Mouse (Mus musculus): ENCODE data around the gene Kdf1.
"Not testable (repeated sequence)": the region's sequence is repeated elsewhere in the genome, so short reads cannot be mapped to it uniquely, and the experiment has no call there.

The Kdf1 gene

GRCm38 (mm10) chr4:133496738-133497445 is 21.9 kb upstream of the Kdf1 start:
- DNase-seq (ENCODE audit: low spot score), result no peak

- DNase-seq (ENCODE audit: low spot score), result no peak
Measured at GRCm38 (mm10) chr4:133497461-133498159, 21.2 kb upstream of the Kdf1 start.

GRCm38 (mm10) chr4:133498160-133498724 is 20.5 kb upstream of the Kdf1 start, which contains the start of gene Trnp1:
Gene Trnp1, minus strand, starts transcription at chr4:133498550.
- peak; percentile 40 for DNase-seq (ENCODE audit: low spot score)

- DNase-seq (ENCODE audit: low spot score), result no peak
Measured at GRCm38 (mm10) chr4:133501514-133501913, 17.2 kb upstream of the Kdf1 start.

GRCm38 (mm10) chr4:133504300-133504699 is 14.5 kb upstream of the Kdf1 start:
- no peak for DNase-seq (ENCODE audit: low spot score)

GRCm38 (mm10) chr4:133504755-133505485 is 13.8 kb upstream of the Kdf1 start:
- DNase-seq (ENCODE audit: low spot score), result no peak

GRCm38 (mm10) chr4:133506573-133506972 is 12.2 kb upstream of the Kdf1 start:
- no peak for DNase-seq (ENCODE audit: low spot score)

GRCm38 (mm10) chr4:133508990-133509389 is 9.8 kb upstream of the Kdf1 start:
- DNase-seq (ENCODE audit: low spot score), result no peak

GRCm38 (mm10) chr4:133511050-133511449 is 7.7 kb upstream of the Kdf1 start:
- no peak for DNase-seq (ENCODE audit: low spot score)

GRCm38 (mm10) chr4:133512511-133512910 is 6.3 kb upstream of the Kdf1 start:
- not testable (repeated sequence) for DNase-seq (ENCODE audit: low spot score)

- DNase-seq (ENCODE audit: low spot score), result no peak
Measured at GRCm38 (mm10) chr4:133512972-133513371, 5.8 kb upstream of the Kdf1 start.

GRCm38 (mm10) chr4:133519369-133519665 is 554 bp downstream of the Kdf1 start:
- no peak for DNase-seq (ENCODE audit: low spot score)

GRCm38 (mm10) chr4:133521502-133521901 is 2.7 kb downstream of the Kdf1 start:
- no peak for DNase-seq (ENCODE audit: low spot score)

- DNase-seq (ENCODE audit: low spot score), result no peak
Measured at GRCm38 (mm10) chr4:133527788-133528187, 9.0 kb downstream of the Kdf1 start.

- no peak for DNase-seq (ENCODE audit: low spot score)
Measured at GRCm38 (mm10) chr4:133532777-133533176, 14.0 kb downstream of the Kdf1 start.

- DNase-seq (ENCODE audit: low spot score), result no peak
Measured at GRCm38 (mm10) chr4:133536081-133536480, 17.3 kb downstream of the Kdf1 start.

- no peak for DNase-seq (ENCODE audit: low spot score)
Measured at GRCm38 (mm10) chr4:133536652-133537051, 17.9 kb downstream of the Kdf1 start.

- DNase-seq (ENCODE audit: low spot score), result peak; percentile 79
Measured at GRCm38 (mm10) chr4:133545272-133546231, 26.8 kb downstream of the Kdf1 start, which contains the start of gene Nudc. Gene Nudc, minus strand, starts transcription at chr4:133545996.

GRCm38 (mm10) chr4:133552029-133552428 is 33.3 kb downstream of the Kdf1 start:
- no peak for DNase-seq (ENCODE audit: low spot score)

GRCm38 (mm10) chr4:133552768-133553447 is 34.1 kb downstream of the Kdf1 start, which contains the start of gene Nr0b2:
Gene Nr0b2, plus strand, starts transcription at chr4:133553376.
- DNase-seq (ENCODE audit: low spot score), result no peak
